Mouse (Mus musculus) limb, embryonic 14.5 days (tissue): Measurements from ENCODE around the gene Nr2f2. TPM values are rescaled to one million over a fixed set of nuclear protein-coding genes. Genes with fewer than 3 reads are reported as not detected.

Experiments
- ATAC-seq: fragments of 200-750 bp; cut with Nextera tagmentation; 2 replicates; pipeline ENCODE4 v1.8.0; 2017; ENCODE audit warnings: low read depth, moderate number of reproducible peaks, moderate TSS enrichment; ENCODE audit not compliant: low FRiP score
- DNase-seq: peaks from one replicate; pipeline ENCODE4 v3.0.0-alpha.2; 2015; ENCODE audit warnings: low spot score
- H3K27ac ChIP-seq: fragments of 300-500 bp; sonication (generic); replicated peaks from 2 replicates; pipeline ENCODE4 v1.5.1; 2014; ENCODE audit warnings: low read depth, mild to moderate bottlenecking, low read length, moderate library complexity, mixed read lengths
- H3K27me3 ChIP-seq: fragments of 300-500 bp; sonication (generic); 2 replicates; pipeline ENCODE4 v1.6.1; 2014; ENCODE audit warnings: low read length, mixed read lengths; ENCODE audit not compliant: control insufficient read depth, insufficient read depth
- H3K36me3 ChIP-seq: fragments of 300-500 bp; sonication (generic); 2 replicates; pipeline ENCODE4 v1.6.1; 2014; ENCODE audit warnings: mild to moderate bottlenecking, low read length, moderate library complexity, mixed read lengths; ENCODE audit not compliant: control insufficient read depth, insufficient read depth
- H3K4me1 ChIP-seq: fragments of 300-500 bp; sonication (generic); 2 replicates; pipeline ENCODE4 v1.6.1; 2014; ENCODE audit warnings: antibody characterized with exemption, low read length, mixed read lengths; ENCODE audit not compliant: control insufficient read depth, insufficient read depth
- H3K4me2 ChIP-seq: fragments of 300-500 bp; sonication (generic); replicated peaks from 2 replicates; pipeline ENCODE4 v1.6.1; 2014; ENCODE audit warnings: low read depth, mild to moderate bottlenecking, low read length, moderate library complexity; ENCODE audit not compliant: severe bottlenecking
- H3K4me3 ChIP-seq: fragments of 300-500 bp; sonication (generic); replicated peaks from 2 replicates; pipeline ENCODE4 v1.5.1; 2014; ENCODE audit warnings: low read length
- H3K9ac ChIP-seq: fragments of 300-500 bp; sonication (generic); 2 replicates; pipeline ENCODE4 v1.6.1; 2014; ENCODE audit warnings: mild to moderate bottlenecking, low read depth, low read length, moderate library complexity; ENCODE audit not compliant: severe bottlenecking
- H3K9me3 ChIP-seq: fragments of 300-500 bp; sonication (generic); 2 replicates; pipeline ENCODE4 v1.6.1; 2016; ENCODE audit warnings: low read length; ENCODE audit not compliant: control insufficient read depth
- POLR2A ChIP-seq: fragments of 200-500 bp; IDR thresholded peaks from 2 replicates; pipeline ENCODE4 v1.8.0; 2012; ENCODE audit warnings: inconsistent platforms, mild to moderate bottlenecking, moderate library complexity, borderline replicate concordance; ENCODE audit not compliant: insufficient read depth, insufficient read length; ENCODE audit errors: extremely low read depth
- WGBS: fragments of 180-500 bp; shearing (Covaris S2); extraction: QIAGEN DNeasy Blood & Tissue Kit; methylation state at CpG from one replicate; pipeline ENCODE4 v1.1.7; 2014; 5-methylcytosine and 5-hydroxymethylcytosine counted together
- polyA plus RNA-seq, 2 experiments: library from polyadenylated mRNA; depleted of rRNA in 1 of 2; stranded (reverse) in 1 of 2; unstranded in 1 of 2; fragments of >200 nt; fragmentation: Nextera tagmentation in 1 of 2; extraction: Ambion mirVana in 1 of 2; gene quantifications; 2 replicates each; pipeline versions ENCODE4 v1.2.1 to v1.2.3; 2012 to 2014

The Nr2f2 gene
- polyA plus RNA-seq, 2 experiments = 54.7 to 80.2 TPM

GRCm38 (mm10) chr7:70353151-70353550, 13.4 kb downstream of the Nr2f2 start:
- WGBS = 24% methylated on average over 4 of the region's 4 CpGs
- DNase-seq = no peak
- peaks cover 39% of the 10 kb centered on the region for H3K36me3 ChIP-seq
- H3K4me2 ChIP-seq = peak overlapping the region; percentile 68
- no peaks in the 10 kb centered on the region for H3K9me3 ChIP-seq
- peak overlapping the region; percentile 58 for H3K4me3 ChIP-seq
- no peak for ATAC-seq
- TF ChIP-seq POLR2A = no peak
- peaks cover 3% of the 10 kb centered on the region; the same call in 1 of the 2 replicates for H3K27me3 ChIP-seq
- H3K4me1 ChIP-seq = peaks cover 45% of the 10 kb centered on the region
- H3K27ac ChIP-seq = peak overlapping the region; percentile 53; the same call in 1 of the 2 replicates
- H3K9ac ChIP-seq = peak overlapping the region; percentile 84

- peaks cover 8% of the 10 kb centered on the region; the same call in 1 of the 2 replicates for H3K27me3 ChIP-seq
- H3K9me3 ChIP-seq = no peaks in the 10 kb centered on the region
- H3K4me2 ChIP-seq = peak overlapping the region; percentile 68
- WGBS = 27% methylated on average over 3 of the region's 3 CpGs
- peak overlapping the region; percentile 93; the same call in 1 of the 2 replicates for H3K27ac ChIP-seq
- H3K4me3 ChIP-seq = peak overlapping the region; percentile 58
- peaks cover 34% of the 10 kb centered on the region for H3K36me3 ChIP-seq
- DNase-seq (no peak), ATAC-seq (no peak)
- peaks cover 45% of the 10 kb centered on the region for H3K4me1 ChIP-seq
- H3K9ac ChIP-seq = peak overlapping the region; percentile 84
- no peak for TF ChIP-seq POLR2A
Observed at GRCm38 (mm10) chr7:70352617-70353016, 13.9 kb downstream of the Nr2f2 start.

GRCm38 (mm10) chr7:70351981-70352560, 14.5 kb downstream of the Nr2f2 start:
- DNase-seq (no peak), ATAC-seq (no peak)
- Histone ChIP-seq H3K4me2 (peak overlapping the region; percentile 68), H3K9me3 (no peaks in the 10 kb centered on the region), H3K36me3 (peaks cover 28% of the 10 kb centered on the region), H3K4me3 (peak overlapping the region; percentile 58), H3K27me3 (peaks cover 11% of the 10 kb centered on the region), H3K27ac (peak overlapping the region; percentile 93), H3K4me1 (peaks cover 43% of the 10 kb centered on the region), H3K9ac (peak overlapping the region; percentile 84)
- WGBS = 0% methylated on average over 1 of the region's 1 CpGs
- TF ChIP-seq POLR2A = no peak

- 0 out of 2 replicates have a peak, but pooled peaks have one; percentile 70 for TF ChIP-seq POLR2A
- H3K9me3 ChIP-seq = no peaks in the 10 kb centered on the region
- ATAC-seq (peak; percentile 82), DNase-seq (peak; percentile 82)
- H3K27me3 ChIP-seq = peaks cover 22% of the 10 kb centered on the region
- H3K4me2 ChIP-seq = peak overlapping the region; percentile 68
- H3K4me1 ChIP-seq = peaks cover 37% of the 10 kb centered on the region
- peak overlapping the region; percentile 58 for H3K4me3 ChIP-seq
- peak overlapping the region; percentile 93 for H3K27ac ChIP-seq
- H3K9ac ChIP-seq = peak overlapping the region; percentile 84
- H3K36me3 ChIP-seq = peaks cover 18% of the 10 kb centered on the region
- WGBS = 1% methylated on average over 35 of the region's 55 CpGs
Observed at GRCm38 (mm10) chr7:70350781-70351551, 15.6 kb downstream of the Nr2f2 start.

- peaks cover 10% of the 10 kb centered on the region for H3K36me3 ChIP-seq
- peak overlapping the region; percentile 58 for H3K4me3 ChIP-seq
- peak overlapping the region; percentile 84 for H3K9ac ChIP-seq
- peak overlapping the region; percentile 68 for H3K4me2 ChIP-seq
- peaks cover 30% of the 10 kb centered on the region for H3K27me3 ChIP-seq
- ATAC-seq (peak; percentile 10; the same call in 1 of the 2 replicates), DNase-seq (no peak)
- no peak for TF ChIP-seq POLR2A
- H3K27ac ChIP-seq = peak overlapping the region; percentile 93
- H3K9me3 ChIP-seq = no peaks in the 10 kb centered on the region
- peaks cover 40% of the 10 kb centered on the region for H3K4me1 ChIP-seq
- 9% methylated on average over 20 of the region's 20 CpGs for WGBS
Observed at GRCm38 (mm10) chr7:70349981-70350670, 16.4 kb downstream of the Nr2f2 start.
